Mouse (Mus musculus) bone marrow macrophage, adult 2 months (primary cell): ENCODE measurements around the gene BC024978. TPM values are rescaled to one million over a fixed set of nuclear protein-coding genes. Genes with fewer than 3 reads are reported as not detected.
A peak's percentile ranks its signal among the peaks of the same experiment; 100 is the strongest.

Experiments
- H3K27ac ChIP-seq: 2 replicates; pipeline ENCODE4 v1.5.1; 2012; ENCODE audit warnings: low read depth, low read length; ENCODE audit not compliant: insufficient read depth
- H3K4me1 ChIP-seq: 2 replicates; pipeline ENCODE4 v1.6.1; 2012; ENCODE audit warnings: low read length; ENCODE audit not compliant: control insufficient read depth, insufficient read depth
- H3K4me3 ChIP-seq: 2 replicates; pipeline ENCODE4 v1.5.1; 2012; ENCODE audit warnings: mild to moderate bottlenecking, low read length, moderate library complexity; ENCODE audit not compliant: insufficient read depth
- CTCF ChIP-seq: IDR thresholded peaks from 2 replicates; pipeline ENCODE4 v1.5.1; 2012; ENCODE audit warnings: low read depth, mild to moderate bottlenecking, low read length, moderate library complexity
- POLR2A ChIP-seq: IDR thresholded peaks from 2 replicates; pipeline ENCODE4 v1.6.1; 2012; ENCODE audit warnings: mild to moderate bottlenecking, low read depth, low read length, borderline replicate concordance
- polyA plus RNA-seq: library from polyadenylated mRNA; stranded (reverse); fragments of >200 nt; gene quantifications from 2 replicates; pipeline ENCODE4 v1.2.4, GENCODE M21; 2012; ENCODE audit not compliant: missing spikeins, insufficient read depth, insufficient read length

BC024978 gene
- polyA plus RNA-seq, 1 experiment: 5.0 TPM

GRCm38 (mm10) chr7:27164112-27164947 is 31.3 kb upstream of the BC024978 start:
- Histone ChIP-seq H3K4me1 (peaks cover 42% of the 10 kb centered on the region), H3K27ac (no peak overlapping the region), H3K4me3 (no peak overlapping the region)
- TF ChIP-seq CTCF (no peak), POLR2A (no peak)

GRCm38 (mm10) chr7:27165007-27165655 is 30.4 kb upstream of the BC024978 start:
- TF ChIP-seq CTCF (no peak), POLR2A (no peak)
- Histone ChIP-seq H3K4me1 (peaks cover 40% of the 10 kb centered on the region), H3K27ac (no peak overlapping the region), H3K4me3 (peak overlapping the region; percentile 87)

GRCm38 (mm10) chr7:27165696-27166095 is 29.9 kb upstream of the BC024978 start:
- H3K27ac ChIP-seq: peak overlapping the region; percentile 95
- peak overlapping the region; percentile 87 for H3K4me3 ChIP-seq
- H3K4me1 ChIP-seq: peaks cover 35% of the 10 kb centered on the region
- no peak for TF ChIP-seq POLR2A
- no peak for TF ChIP-seq CTCF

- peaks cover 30% of the 10 kb centered on the region for H3K4me1 ChIP-seq
- TF ChIP-seq CTCF (no peak), POLR2A (no peak)
- H3K4me3 ChIP-seq: peak overlapping the region; percentile 87
- peak overlapping the region; percentile 95 for H3K27ac ChIP-seq
Observed at GRCm38 (mm10) chr7:27166229-27166613, 29.4 kb upstream of the BC024978 start.

GRCm38 (mm10) chr7:27166614-27167474 is 28.7 kb upstream of the BC024978 start, which contains the start of gene Egln2:
Egln2 (minus strand) TSS chr7:27166802.
- Histone ChIP-seq H3K4me1 (peaks cover 24% of the 10 kb centered on the region), H3K4me3 (peak within 1 kb of the TSS; percentile 87), H3K27ac (peak within 1 kb of the TSS; percentile 95)
- TF ChIP-seq CTCF (no peak), POLR2A (no peak)

GRCm38 (mm10) chr7:27167475-27168094 is 28.0 kb upstream of the BC024978 start:
- peaks cover 18% of the 10 kb centered on the region for H3K4me1 ChIP-seq
- peak overlapping the region; percentile 87 for H3K4me3 ChIP-seq
- peak overlapping the region; percentile 87 for H3K27ac ChIP-seq
- TF ChIP-seq CTCF (no peak), POLR2A (no peak)

- Histone ChIP-seq H3K27ac (no peak overlapping the region), H3K4me3 (no peak overlapping the region), H3K4me1 (peaks cover 11% of the 10 kb centered on the region)
- TF ChIP-seq CTCF: no peak
Observed at GRCm38 (mm10) chr7:27168371-27168770, 27.2 kb upstream of the BC024978 start.

GRCm38 (mm10) chr7:27170981-27171380 is 24.6 kb upstream of the BC024978 start:
- H3K4me1 ChIP-seq: peaks cover 8% of the 10 kb centered on the region
- no peak overlapping the region for H3K4me3 ChIP-seq
- no peak overlapping the region for H3K27ac ChIP-seq
- TF ChIP-seq CTCF (no peak), POLR2A (no peak)

GRCm38 (mm10) chr7:27174496-27174895 is 21.1 kb upstream of the BC024978 start:
- peaks cover 7% of the 10 kb centered on the region for H3K4me1 ChIP-seq
- TF ChIP-seq POLR2A: no peak
- no peak for TF ChIP-seq CTCF
- H3K4me3 ChIP-seq: no peak overlapping the region
- no peak overlapping the region for H3K27ac ChIP-seq

- H3K4me1 ChIP-seq: peaks cover 9% of the 10 kb centered on the region
- no peak overlapping the region for H3K4me3 ChIP-seq
- H3K27ac ChIP-seq: no peak overlapping the region
- TF ChIP-seq CTCF: no peak
- no peak for TF ChIP-seq POLR2A
Observed at GRCm38 (mm10) chr7:27174896-27175295, 20.7 kb upstream of the BC024978 start.
